Mouse (Mus musculus): Measurements from ENCODE around the gene Catsper2. TPM values are rescaled to one million over a fixed set of nuclear protein-coding genes. Genes with fewer than 3 reads are reported as not detected.

The Catsper2 gene
- polyA plus RNA-seq (2017; shearing (Covaris generic)) = 1 to 10 TPM; 2.6 to 2.8 TPM

DNA sequence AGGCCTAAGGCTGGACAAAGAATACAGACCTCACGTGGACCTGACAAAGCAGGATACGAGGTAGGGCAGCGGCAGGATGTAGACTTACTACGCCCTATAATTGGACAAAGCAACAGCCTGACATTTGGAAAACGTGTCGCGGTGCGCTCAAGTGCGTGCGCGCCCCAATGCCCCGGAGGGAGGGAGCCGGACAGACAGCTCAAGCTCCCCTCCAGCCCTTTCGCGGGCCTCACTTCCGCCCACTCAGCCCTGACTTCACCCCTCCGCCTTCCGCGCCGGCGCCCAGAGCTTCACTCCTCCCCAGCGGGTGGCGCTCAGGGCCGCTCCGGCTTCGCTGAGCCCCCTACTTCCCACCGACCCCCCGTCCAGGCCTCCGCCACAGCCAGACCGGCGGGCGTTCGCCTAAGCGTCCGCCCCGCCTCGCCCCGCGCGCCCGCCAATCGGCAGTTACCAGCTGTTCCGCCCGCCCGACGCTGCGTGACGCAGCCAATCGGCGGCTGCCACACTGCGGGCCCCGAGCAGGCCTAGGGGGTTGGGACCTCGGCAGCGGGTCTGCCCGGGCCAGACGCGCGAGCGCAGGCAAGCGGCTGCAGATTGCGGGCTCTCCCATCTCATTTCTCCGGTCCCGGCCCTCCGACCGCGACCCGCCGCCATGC is at the start of gene Catsper2, which contains the start of gene Pdia3:
Catsper2 (minus strand) TSS at position 406 of the 656 bp plus-strand sequence.
Pdia3 (plus strand) TSS at position 389 of the 656 bp plus-strand sequence.

DNA sequence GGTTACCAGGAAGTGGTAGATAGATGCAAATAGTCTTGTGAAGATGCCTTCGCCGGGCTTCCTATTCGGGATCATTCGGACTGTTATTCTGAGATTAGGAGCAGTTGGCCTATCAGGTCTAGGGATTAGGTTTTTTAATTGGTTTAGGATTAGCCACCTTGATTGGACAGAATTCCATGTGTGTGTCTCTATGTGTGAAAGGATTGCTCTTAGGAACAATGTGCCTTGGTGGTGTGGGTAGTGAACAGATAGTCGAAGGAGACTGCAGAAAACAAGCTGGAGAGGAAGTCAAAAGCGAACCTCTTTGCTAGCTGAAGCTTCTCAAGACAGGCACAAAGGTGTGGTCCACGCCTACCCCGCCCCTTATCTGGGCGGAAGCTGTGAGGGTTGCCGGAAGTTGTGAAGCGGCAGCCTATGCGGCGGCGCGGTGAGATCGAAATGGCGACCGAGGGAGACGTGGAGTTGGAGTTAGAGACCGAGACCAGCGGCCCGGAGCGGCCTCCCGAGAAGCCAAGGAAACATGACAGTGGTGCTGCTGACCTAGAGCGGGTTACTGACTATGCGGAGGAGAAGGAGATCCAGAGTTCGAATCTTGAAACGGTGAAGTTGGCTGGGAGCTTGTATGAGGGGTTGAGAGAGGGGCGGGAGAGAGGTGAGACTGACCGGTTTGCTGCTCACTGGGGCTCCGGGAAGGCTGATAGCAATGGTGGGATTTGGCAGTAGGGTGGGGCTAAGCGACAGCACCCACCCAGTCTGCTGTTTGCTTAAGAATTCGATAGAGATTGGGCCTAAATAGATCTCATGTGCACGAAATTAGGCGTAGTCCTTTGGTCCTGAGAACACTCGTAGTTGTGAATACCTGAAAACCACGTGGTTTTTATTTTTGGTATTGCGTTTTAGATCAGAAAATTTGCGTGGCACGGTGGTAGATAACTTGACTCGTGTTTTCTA is 43.4 kb upstream of the Catsper2 start, which contains the start of gene Serinc4:
Serinc4 (minus strand) TSS at position 90 of the 951 bp plus-strand sequence.

DNA sequence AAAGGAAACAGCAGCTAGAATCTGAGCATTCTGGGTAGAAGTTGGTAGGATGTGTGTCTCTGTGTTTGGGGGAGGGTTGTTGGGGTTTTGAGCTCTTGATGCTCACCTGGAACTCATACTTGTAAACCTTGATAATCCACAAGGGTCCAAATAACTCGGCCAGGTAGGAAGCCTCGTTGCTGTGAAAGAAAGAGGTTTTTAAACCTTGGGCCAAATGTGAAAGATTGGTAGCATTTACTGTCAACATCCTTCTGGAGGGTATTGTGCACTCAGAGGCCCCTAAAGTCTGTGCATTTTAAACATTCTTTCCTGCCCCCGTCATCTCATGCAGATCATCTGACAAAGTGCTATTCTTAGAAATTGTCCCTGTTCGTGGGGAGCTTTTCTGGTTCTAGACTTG is 39.4 kb upstream of the Catsper2 start, which contains the start of gene Hypk:
Hypk (plus strand) TSS at position 301 of the 400 bp plus-strand sequence.

DNA sequence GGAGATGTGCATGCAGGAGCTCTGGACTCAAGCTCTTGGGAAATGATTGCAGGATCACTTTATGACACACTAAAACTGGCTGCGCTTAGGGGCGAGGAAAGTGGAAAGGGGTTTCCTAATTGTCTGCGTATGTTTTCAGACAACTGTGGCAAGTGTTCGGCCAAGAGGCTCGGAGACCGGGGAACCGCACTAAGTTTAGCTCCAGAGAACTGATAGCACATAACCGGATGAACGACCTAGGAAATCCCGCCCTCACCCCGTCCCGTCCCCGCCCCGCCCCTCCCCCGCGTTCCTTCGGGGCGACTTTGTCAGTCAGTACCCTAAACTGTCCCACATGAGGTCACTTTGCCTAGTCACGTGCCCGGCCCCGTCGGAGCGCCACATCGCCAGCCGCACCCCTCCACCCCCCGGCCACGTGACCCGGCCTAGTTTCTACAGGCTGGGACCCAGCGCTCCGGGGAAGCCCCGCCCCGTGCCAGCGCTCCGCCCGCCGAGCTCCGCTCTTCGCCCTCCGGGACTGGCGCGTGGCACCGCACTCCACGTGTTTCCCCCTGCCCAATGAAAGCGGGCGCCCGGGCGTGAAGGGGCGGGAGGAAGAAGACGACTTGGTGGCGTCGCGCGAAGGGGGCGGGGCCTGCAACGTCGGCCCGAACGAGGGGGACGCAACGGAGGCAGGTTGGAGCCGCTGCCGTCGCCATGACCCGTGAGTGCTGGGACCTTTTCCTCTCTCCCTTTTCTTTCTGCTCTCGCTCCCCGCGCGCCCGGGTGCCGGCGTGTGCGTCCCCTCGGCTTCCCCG is 35.3 kb upstream of the Catsper2 start, which contains the start of gene Serf2:
Serf2 (plus strand) TSS at position 457 of the 797 bp plus-strand sequence.

DNA sequence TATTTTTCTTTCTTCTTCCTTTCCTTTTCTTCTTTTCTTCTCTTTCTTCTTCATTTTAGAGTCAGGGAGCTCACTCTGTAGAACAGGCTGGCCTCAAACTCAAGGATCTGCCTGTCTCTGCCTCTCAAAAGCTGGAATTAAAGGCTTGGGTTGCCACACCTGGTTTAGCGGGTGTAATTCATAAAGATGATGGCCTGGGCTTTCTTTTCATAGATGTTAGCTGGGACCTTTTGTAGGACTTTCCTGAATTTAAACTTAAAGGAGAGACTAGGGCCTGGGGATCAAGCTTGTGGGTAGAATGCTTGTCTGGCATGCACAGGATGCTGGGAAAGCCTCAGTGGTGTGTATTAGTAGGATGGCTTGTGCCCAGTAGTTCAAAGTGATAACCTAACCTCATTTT is 30.6 kb upstream of the Catsper2 start, which contains the start of gene Ell3:
Ell3 (minus strand) TSS at position 101 of the 400 bp plus-strand sequence.

DNA sequence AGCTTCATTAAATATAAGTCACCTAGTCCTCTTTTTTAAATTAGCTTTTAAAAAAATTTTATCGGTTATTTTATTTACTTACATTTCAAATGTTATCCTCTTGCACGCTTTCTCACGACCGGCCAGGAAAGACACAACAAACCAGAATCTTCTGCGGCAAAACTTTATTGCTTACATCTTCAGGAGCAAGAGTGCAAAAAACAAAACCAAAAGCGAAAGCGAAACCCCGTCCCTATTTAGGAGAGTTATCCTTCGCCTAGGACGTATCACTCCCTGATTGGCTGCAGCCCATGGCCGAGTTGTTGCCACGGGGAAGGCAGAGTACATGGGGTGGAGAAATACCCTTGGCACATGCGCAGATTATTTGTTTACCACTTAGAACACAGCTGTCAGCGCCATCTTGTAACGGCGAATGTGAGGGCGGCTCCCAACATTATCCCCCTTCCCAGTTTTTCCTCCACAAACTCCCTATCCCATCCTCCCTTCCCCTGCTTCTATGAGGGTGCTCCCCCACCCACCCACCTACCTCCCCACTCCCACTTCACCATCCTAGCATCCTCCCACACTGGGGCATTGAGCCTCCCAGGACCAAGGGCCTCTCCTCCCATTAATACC is 26.5 kb downstream of the Catsper2 start, which contains the start of gene Strc:
Strc (minus strand) TSS at position 208 of the 615 bp plus-strand sequence.

DNA sequence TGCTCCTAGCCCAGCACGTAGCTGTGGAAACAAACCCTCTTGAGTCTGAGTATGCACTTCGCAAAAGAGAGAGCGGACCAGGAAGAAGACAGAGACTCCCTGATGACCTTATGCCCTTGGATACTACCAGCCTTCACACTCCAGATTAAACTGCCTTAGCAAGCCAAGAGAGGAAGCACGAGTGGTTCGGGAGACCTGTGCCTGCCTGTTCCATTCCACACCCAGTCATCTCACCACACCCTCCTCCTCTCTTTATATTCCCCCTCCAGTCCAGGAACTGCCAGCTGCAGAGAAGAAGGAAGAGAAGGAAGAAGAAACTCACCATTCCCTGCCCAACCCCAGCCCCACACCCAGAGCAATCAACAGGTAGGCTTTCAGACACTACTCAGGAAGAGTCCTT is 56.1 kb downstream of the Catsper2 start, which contains the start of gene Ckmt1:
Ckmt1 (plus strand) TSS at position 221 of the 400 bp plus-strand sequence.

DNA sequence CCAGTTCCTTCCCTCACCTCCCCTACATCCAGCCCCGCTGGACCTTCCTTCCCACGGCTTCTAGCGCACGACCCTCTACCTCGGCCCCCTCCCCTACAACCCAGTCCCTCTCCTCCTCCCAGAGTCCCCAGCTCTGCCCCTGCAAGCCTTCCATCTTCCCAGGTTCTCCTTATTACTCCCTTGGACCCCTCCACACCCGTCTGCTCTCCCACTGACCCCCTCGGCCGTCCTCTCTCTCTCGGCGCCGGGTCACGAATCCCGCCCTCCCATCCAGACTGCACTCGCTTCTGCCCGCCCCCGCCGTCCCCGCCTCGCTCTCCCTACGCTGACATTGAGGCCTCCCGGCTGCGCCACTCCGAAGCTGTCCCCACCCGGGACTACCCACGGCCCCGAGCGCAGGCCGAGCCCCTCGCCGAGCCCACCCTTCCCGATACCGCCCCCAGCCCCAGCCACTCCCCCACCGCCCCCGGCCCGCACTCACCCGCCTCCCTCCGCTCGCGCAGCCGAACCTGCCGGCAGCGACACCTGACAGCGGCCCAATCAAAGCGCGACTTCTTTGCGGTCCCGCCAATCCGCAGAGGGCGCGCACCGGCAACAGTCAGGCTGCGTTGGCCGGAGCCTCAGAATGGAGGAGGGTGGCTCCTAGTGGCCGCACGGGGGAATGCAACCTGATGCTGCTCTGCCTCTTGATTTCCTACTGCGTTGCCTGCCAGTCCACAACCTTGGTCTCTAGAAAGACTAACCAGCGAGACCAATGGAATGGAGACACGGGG is 58.6 kb downstream of the Catsper2 start, which contains the start of gene Ppip5k1:
Ppip5k1 (minus strand) TSS at position 577 of the 773 bp plus-strand sequence.

Other genes starting within 250 kb of the Catsper2 start
- gene Tubgcp4, start 243.1 kb downstream of the Catsper2 start, polyA plus RNA-seq (2017; shearing (Covaris generic)) = 10 to 100 TPM; 74.4 to 82.9 TPM
- gene Zscan29, start 242.7 kb downstream of the Catsper2 start, polyA plus RNA-seq (2017; shearing (Covaris generic)) = 10 to 100 TPM; 27.1 to 45.5 TPM
- 10 to 100 TPM; 28.1 to 45.6 TPM for gene Trp53bp1, start 142.4 kb downstream of the Catsper2 start, polyA plus RNA-seq (2017; shearing (Covaris generic))
- under 1 TPM; 0.01 to 0.14 TPM for gene Map1a, start 124.2 kb downstream of the Catsper2 start, polyA plus RNA-seq (2017; shearing (Covaris generic))
- gene Ppip5k1, start 58.4 kb downstream of the Catsper2 start, polyA plus RNA-seq (2017; shearing (Covaris generic)) = 10 to 100 TPM in 1 of 2 experiments, 1 to 10 TPM in 1; 8.9 to 11.3 TPM
- under 1 TPM in 1 of 2 experiments, not detected in 1; 0.27 TPM for gene Ckmt1, start 56.1 kb downstream of the Catsper2 start, polyA plus RNA-seq (2017; shearing (Covaris generic))
- under 1 TPM; 0.07 to 0.12 TPM for gene Strc, start 26.6 kb downstream of the Catsper2 start, polyA plus RNA-seq (2017; shearing (Covaris generic))
- 100 to 1,000 TPM; 589 to 791 TPM for gene Pdia3, start within 50 bp of the Catsper2 start, polyA plus RNA-seq (2017; shearing (Covaris generic))
- gene Ell3, start 30.5 kb upstream of the Catsper2 start, polyA plus RNA-seq (2017; shearing (Covaris generic)) = 1 to 10 TPM in 1 of 2 experiments, under 1 TPM in 1; 0.66 to 1.2 TPM
- gene Serf2, start 35.4 kb upstream of the Catsper2 start, polyA plus RNA-seq (2017; shearing (Covaris generic)) = 100 to 1,000 TPM; 488 to 517 TPM
- gene Hypk, start 39.5 kb upstream of the Catsper2 start, polyA plus RNA-seq (2017; shearing (Covaris generic)) = 100 to 1,000 TPM; 160 to 176 TPM
- gene Serinc4, start 43.0 kb upstream of the Catsper2 start, polyA plus RNA-seq (2017; shearing (Covaris generic)) = 1 to 10 TPM in 1 of 2 experiments, under 1 TPM in 1; 0.33 to 1.2 TPM
- gene Mfap1b, start 60.3 kb upstream of the Catsper2 start, polyA plus RNA-seq (2017; shearing (Covaris generic)) = 10 to 100 TPM; 80.2 to 85.9 TPM
- 10 to 100 TPM; 29.0 to 30.1 TPM for gene Mfap1a, start 92.9 kb upstream of the Catsper2 start, polyA plus RNA-seq (2017; shearing (Covaris generic))
- gene Wdr76, start 92.9 kb upstream of the Catsper2 start, polyA plus RNA-seq (2017; shearing (Covaris generic)) = 1 to 10 TPM; 7.2 to 9.3 TPM

Measured in activated CD4-positive, CD25-positive, alpha-beta regulatory T cell (primary cell).